Mouse (Mus musculus) forebrain, postnatal 0 days (tissue): ENCODE data around the gene Lekr1. TPM values are rescaled to one million over a fixed set of nuclear protein-coding genes. Genes with fewer than 3 reads are reported as not detected.

Experiments used
- ATAC-seq: fragments of 200-750 bp; cut with Nextera tagmentation; 2 replicates; pipeline ENCODE4 v1.8.0; 2017; ENCODE audit warnings: mild to moderate bottlenecking, moderate library complexity
- DNase-seq: peaks from one replicate; pipeline ENCODE4 v3.0.0-alpha.2; 2015
- H3K27ac ChIP-seq: fragments of 300-500 bp; sonication (generic); 2 replicates; pipeline ENCODE4 v1.5.1; 2014; ENCODE audit warnings: low read depth, mild to moderate bottlenecking, antibody characterized with exemption, low read length, moderate library complexity, mixed read lengths
- H3K27me3 ChIP-seq: fragments of 300-500 bp; sonication (generic); 2 replicates; pipeline ENCODE4 v1.6.1; 2014; ENCODE audit warnings: mild to moderate bottlenecking, low read length, mixed read lengths; ENCODE audit not compliant: insufficient read depth
- H3K36me3 ChIP-seq: fragments of 300-500 bp; sonication (generic); 2 replicates; pipeline ENCODE4 v1.6.1; 2014; ENCODE audit warnings: mild to moderate bottlenecking, moderate library complexity; ENCODE audit not compliant: insufficient read depth
- H3K4me1 ChIP-seq: fragments of 300-500 bp; sonication (generic); 2 replicates; pipeline ENCODE4 v1.6.1; 2014; ENCODE audit warnings: antibody characterized with exemption; ENCODE audit not compliant: insufficient read depth
- H3K4me2 ChIP-seq: fragments of 300-500 bp; sonication (generic); 2 replicates; pipeline ENCODE4 v1.6.1; 2014; ENCODE audit warnings: low read depth, mild to moderate bottlenecking, moderate library complexity
- H3K4me3 ChIP-seq: fragments of 300-500 bp; sonication (generic); 2 replicates; pipeline ENCODE4 v1.5.1; 2014; ENCODE audit warnings: low read depth, low read length, mixed read lengths
- H3K9ac ChIP-seq: fragments of 300-500 bp; sonication (generic); 2 replicates; pipeline ENCODE4 v1.6.1; 2014; ENCODE audit warnings: mild to moderate bottlenecking
- H3K9me3 ChIP-seq: fragments of 300-500 bp; sonication (generic); 2 replicates; pipeline ENCODE4 v1.6.1; 2016; ENCODE audit warnings: low read length
- CTCF ChIP-seq: sonication (generic); IDR thresholded peaks from 2 replicates; pipeline ENCODE4 v1.5.1; 2016; ENCODE audit warnings: antibody characterized with exemption, control low read depth, low read depth
- WGBS: fragments of 180-500 bp; shearing (Covaris S2); extraction: QIAGEN DNeasy Blood & Tissue Kit; methylation state at CpG from one replicate; pipeline ENCODE4 v1.1.7; 2014; 5-methylcytosine and 5-hydroxymethylcytosine counted together
- polyA plus RNA-seq: library from polyadenylated mRNA; unstranded; fragments of >200 nt; fragmentation: Nextera tagmentation; extraction: Ambion mirVana; gene quantifications from 2 replicates; pipeline ENCODE4 v1.2.1, GENCODE M21; 2015
- total RNA-seq: library from RNA; depleted of rRNA; stranded (reverse); fragments of >200 nt; gene quantifications from 2 replicates; pipeline ENCODE4 v1.2.3, GENCODE M21; 2014

Gene Lekr1
- total and polyA plus RNA-seq, 2 experiments from 2014 or later, result 3.8 to 4.8 TPM

DNA sequence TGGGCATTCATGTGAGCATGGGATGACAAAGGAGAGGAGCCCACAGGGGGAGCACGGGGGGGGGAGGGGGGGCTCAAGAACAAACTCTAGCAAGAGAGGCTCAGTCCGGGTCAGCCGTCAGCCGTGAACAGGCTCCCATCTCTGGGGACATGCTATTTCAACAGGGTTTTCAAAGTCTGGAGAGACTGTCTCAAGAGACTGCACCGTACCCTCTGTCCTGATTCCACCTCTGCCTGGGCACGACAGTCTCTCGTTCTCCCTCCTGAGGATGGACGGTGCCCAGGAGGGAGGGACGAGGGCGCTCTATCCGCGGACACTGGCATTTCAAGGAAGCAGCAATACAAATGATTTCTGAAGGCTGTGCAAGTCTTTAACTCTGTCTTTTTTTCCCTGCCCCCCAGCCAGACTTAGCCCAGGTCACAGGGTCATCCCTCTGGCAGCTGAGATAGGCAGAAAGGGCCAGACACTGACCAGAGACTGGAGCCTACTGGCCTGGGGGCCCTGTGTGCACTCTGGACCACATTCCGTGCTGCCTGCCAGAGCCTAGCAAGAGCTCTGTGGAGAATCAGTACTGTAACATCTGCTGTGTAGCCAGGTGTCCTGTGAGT is 192.8 kb downstream of the Lekr1 start:
- Histone ChIP-seq H3K4me1 (peaks cover 8% of the 10 kb centered on the region; the same call in 1 of the 2 replicates), H3K4me3 (no peak overlapping the region), H3K27me3 (no peaks in the 10 kb centered on the region), H3K9ac (no peak overlapping the region), H3K36me3 (no peaks in the 10 kb centered on the region), H3K27ac (no peak overlapping the region), H3K9me3 (no peaks in the 10 kb centered on the region), H3K4me2 (no peak overlapping the region)
- DNase-seq (no peak), ATAC-seq (no peak)
- 36% methylated on average over 13 of the region's 13 CpGs for WGBS
- TF ChIP-seq CTCF, result no peak

DNA sequence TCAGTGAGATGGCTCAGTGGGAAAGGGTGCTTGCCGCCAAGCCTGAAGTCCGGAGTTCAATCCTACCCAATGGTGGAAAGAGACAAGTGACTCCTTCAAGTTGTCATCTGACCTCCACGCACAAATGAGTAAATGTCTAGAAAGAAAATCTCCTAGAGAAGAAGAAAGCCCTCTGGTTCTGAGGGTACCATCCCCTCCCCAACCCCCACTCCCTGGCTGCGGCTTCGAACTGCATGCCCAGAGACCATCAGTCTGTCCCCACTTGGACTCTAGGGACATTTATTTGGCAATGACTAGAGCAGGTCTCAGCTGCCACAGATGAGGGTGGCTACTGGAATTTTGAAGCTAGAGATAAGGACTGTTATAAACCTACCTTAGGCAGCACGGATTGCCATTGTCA is 193.7 kb downstream of the Lekr1 start:
- Histone ChIP-seq H3K9me3 (no peaks in the 10 kb centered on the region), H3K9ac (no peak overlapping the region), H3K4me1 (peaks cover 13% of the 10 kb centered on the region; the same call in 1 of the 2 replicates), H3K4me2 (no peak overlapping the region), H3K27ac (no peak overlapping the region), H3K36me3 (no peaks in the 10 kb centered on the region), H3K4me3 (no peak overlapping the region), H3K27me3 (no peaks in the 10 kb centered on the region)
- no peak for ATAC-seq
- no peak for TF ChIP-seq CTCF
- 93% methylated on average over 6 of the region's 6 CpGs for WGBS
- no peak for DNase-seq

DNA sequence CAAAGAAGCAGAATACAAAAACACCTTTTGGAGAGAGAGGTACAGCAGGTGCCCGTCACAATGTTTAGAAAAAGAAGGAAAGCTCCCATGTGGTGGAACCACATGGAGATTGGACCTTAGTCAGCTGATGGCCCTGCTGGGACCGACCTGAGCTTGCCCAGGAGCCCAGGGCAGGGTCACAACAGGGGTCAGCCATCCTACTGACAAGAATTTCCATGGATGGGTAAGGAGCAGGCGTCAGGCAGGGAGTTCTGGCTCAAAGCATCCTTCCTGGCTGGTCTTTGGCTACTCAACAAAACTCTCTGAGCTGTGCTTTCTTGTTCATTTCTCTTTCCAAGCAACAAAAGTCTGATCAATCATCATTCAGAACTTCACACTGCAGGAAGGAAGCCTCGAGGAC is 194.9 kb downstream of the Lekr1 start:
- ATAC-seq, result no peak
- peaks cover 13% of the 10 kb centered on the region; the same call in 1 of the 2 replicates for H3K4me1 ChIP-seq
- no peaks in the 10 kb centered on the region for H3K36me3 ChIP-seq
- no peaks in the 10 kb centered on the region for H3K9me3 ChIP-seq
- no peak for TF ChIP-seq CTCF
- no peak overlapping the region for H3K27ac ChIP-seq
- H3K9ac ChIP-seq, result no peak overlapping the region
- H3K27me3 ChIP-seq, result no peaks in the 10 kb centered on the region
- no peak overlapping the region for H3K4me2 ChIP-seq
- WGBS, result 35% methylated on average over 4 of the region's 4 CpGs
- DNase-seq, result no peak
- H3K4me3 ChIP-seq, result no peak overlapping the region

DNA sequence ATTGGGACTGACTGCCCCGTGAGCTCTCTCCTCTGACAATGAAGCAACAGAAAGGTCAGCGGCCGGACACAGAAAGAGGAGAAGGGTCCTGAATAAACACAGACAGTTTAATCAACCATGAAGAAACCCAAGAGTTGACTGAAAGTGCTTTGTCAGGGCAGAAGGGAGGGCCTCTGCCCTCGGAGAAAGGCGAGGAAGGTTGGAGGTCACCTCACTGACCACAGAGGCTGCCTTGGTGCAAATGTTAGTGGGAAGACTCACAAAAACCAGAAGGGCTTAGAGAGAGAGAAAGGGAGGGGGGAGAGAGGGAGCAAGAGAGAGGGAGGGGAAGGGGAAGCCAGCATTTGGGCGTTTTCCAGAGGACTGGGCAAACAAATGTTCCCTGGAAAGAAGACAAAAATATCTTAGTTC is 195.4 kb downstream of the Lekr1 start:
- H3K4me3 ChIP-seq, result no peak overlapping the region
- no peak overlapping the region for H3K4me2 ChIP-seq
- 15% methylated on average over 6 of the region's 6 CpGs for WGBS
- no peaks in the 10 kb centered on the region for H3K27me3 ChIP-seq
- ATAC-seq (no peak), DNase-seq (peak; percentile 58)
- no peak for TF ChIP-seq CTCF
- no peaks in the 10 kb centered on the region for H3K9me3 ChIP-seq
- H3K27ac ChIP-seq, result no peak overlapping the region
- peaks cover 13% of the 10 kb centered on the region; the same call in 1 of the 2 replicates for H3K4me1 ChIP-seq
- H3K36me3 ChIP-seq, result no peaks in the 10 kb centered on the region
- no peak overlapping the region for H3K9ac ChIP-seq

DNA sequence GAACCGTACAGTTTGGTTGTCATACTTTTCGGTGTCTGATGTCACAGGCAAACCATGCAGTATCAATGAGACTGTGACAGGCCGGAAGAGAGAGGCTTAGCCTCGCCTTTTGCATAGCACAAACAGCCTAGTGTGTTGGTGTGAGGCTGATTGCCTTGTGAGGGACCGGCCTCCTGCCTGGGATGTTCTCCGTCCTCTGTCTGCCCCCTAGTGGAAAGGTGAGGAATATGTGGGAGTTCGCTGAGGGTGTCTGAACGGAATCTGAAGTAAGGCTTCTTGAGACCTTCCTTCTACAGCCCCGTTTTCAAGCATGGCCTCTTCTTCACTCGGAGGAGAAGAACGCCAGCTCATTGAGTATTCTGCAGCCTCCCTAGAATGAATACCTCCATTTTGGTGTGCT is 197.3 kb downstream of the Lekr1 start:
- H3K9ac ChIP-seq, result no peak overlapping the region
- 1% methylated on average over 11 of the region's 11 CpGs for WGBS

DNA sequence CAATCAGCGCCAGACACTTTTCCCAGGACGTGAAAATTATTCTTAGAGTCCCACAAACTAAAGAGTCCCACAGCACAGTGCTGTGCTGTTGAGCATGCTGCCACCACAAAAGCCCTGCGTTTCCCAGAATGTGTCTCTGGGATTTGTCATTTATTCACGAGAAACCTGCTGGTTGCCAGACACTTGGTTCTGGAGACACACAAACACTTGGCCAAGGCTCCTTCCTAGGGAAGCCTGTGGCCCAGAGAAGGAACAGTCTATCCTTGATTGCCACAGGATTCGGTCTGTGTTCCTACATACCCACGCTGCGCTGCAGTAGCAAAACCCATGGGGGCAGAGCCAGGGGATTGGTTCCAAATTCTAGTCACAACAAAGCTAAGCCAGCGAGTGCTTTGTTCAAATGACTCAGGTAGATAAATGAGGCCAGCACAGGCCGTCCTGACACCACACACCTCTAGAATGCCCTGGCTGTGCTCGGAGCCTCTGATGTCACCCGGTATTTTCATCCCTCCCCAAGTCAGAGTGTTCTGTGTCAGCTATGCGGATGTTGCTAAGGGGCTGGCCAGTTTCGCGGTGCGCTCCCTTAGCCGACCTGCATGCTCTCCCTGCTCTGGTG is 197.8 kb downstream of the Lekr1 start:
- peak overlapping the region; percentile 44 for H3K4me2 ChIP-seq
- peaks cover 13% of the 10 kb centered on the region; the same call in 1 of the 2 replicates for H3K4me1 ChIP-seq
- H3K9ac ChIP-seq, result peak overlapping the region; percentile 37
- no peaks in the 10 kb centered on the region for H3K27me3 ChIP-seq
- WGBS, result 24% methylated on average over 16 of the region's 16 CpGs
- 0 out of 2 replicates have a peak overlapping the region, but pooled peaks have one; percentile 3 for H3K27ac ChIP-seq
- ATAC-seq (peak; percentile 81), DNase-seq (peak; percentile 75)
- no peaks in the 10 kb centered on the region for H3K9me3 ChIP-seq
- no peaks in the 10 kb centered on the region for H3K36me3 ChIP-seq
- H3K4me3 ChIP-seq, result peak overlapping the region; percentile 16; the same call in 1 of the 2 replicates
- 0 out of 2 replicates have a peak, but pooled peaks have one; percentile 2 for TF ChIP-seq CTCF

More for the DNA sequence above, 197.3 kb downstream of the Lekr1 start:
- DNase-seq, result peak; percentile 92
- H3K9me3 ChIP-seq, result no peaks in the 10 kb centered on the region
- no peaks in the 10 kb centered on the region for H3K36me3 ChIP-seq
- peaks cover 13% of the 10 kb centered on the region; the same call in 1 of the 2 replicates for H3K4me1 ChIP-seq
- H3K4me2 ChIP-seq, result peak overlapping the region; percentile 44
- no peaks in the 10 kb centered on the region for H3K27me3 ChIP-seq
- peak; percentile 96 for TF ChIP-seq CTCF
- no peak overlapping the region for H3K27ac ChIP-seq
- 0 out of 2 replicates have a peak overlapping the region, but pooled peaks have one; percentile 16 for H3K4me3 ChIP-seq
- ATAC-seq, result peak; percentile 89

DNA sequence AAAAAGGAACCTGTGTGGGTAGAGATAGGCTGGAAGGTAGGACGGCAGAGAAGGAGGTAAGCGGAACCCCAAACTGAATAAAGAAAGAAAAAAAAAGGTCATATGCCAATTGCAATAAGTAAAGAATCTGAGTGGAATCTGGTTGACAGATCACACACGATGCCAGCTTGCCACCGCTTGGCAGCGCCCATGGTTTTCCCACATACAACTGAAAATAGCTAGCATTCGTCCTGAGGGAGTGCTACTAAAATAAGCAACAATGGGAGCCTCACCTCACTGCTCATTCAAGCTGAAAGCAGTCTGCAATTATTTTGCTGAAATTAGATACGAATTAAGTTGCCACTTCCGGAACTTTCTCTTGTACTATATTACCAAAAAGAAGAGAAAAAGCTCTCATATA is 202.9 kb downstream of the Lekr1 start:
- Histone ChIP-seq H3K9me3 (no peaks in the 10 kb centered on the region), H3K36me3 (no peaks in the 10 kb centered on the region), H3K27me3 (no peaks in the 10 kb centered on the region), H3K9ac (no peak overlapping the region), H3K4me2 (no peak overlapping the region), H3K27ac (no peak overlapping the region), H3K4me1 (peaks cover 7% of the 10 kb centered on the region), H3K4me3 (no peak overlapping the region)
- TF ChIP-seq CTCF, result no peak
- DNase-seq (no peak), ATAC-seq (no peak)
- WGBS, result 53% methylated on average over 8 of the region's 8 CpGs
